15 mouse cellular contexts compared by ENCODE assay signal in the genomic region with DNA sequence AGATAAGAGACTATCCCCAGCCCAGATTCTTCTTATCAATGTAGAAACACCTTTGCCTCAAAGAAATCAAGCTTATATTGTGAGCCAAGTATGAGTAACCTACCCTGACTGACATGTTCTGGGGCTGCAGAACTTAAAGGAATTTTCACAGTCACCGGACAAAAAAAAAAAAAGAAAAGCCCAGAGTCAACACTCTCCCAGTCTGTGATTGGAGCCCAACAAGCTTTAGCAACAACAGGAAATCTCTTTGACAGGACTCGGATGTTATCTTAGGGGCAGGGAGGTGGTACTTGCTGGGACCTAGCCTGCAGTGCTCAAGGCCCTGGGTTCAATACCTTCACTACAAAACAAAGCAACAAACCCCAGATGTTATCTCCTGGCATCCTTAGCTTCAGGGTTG.
"Had no signal": no experiment of that assay in that cellular context is flagged by ENCODE, and none has a peak within 500 bp of the region (broad histone marks: within the 10 kb centered on the region; RNA-seq: fewer than 3 reads in every experiment).

No protein-coding gene starts in this region.

- H3K9me3 ChIP-seq: limb, embryonic 13.5 days; midbrain, embryonic 10.5 days; neural tube, embryonic 15.5 days had no signal

- H3K27ac ChIP-seq: limb, embryonic 13.5 days; liver, embryonic 14.5 days; midbrain, embryonic 10.5 days; neural tube, embryonic 15.5 days; stomach, postnatal 0 days had no signal

- H3K36me3 ChIP-seq: limb, embryonic 13.5 days; midbrain, embryonic 10.5 days; neural tube, embryonic 15.5 days had no signal

- H3K9ac ChIP-seq: limb, embryonic 13.5 days; liver, embryonic 14.5 days; neural tube, embryonic 15.5 days had no signal

- H3K4me2 ChIP-seq: limb, embryonic 13.5 days; neural tube, embryonic 15.5 days had no signal

- H3K4me3 ChIP-seq: limb, embryonic 13.5 days; midbrain, embryonic 10.5 days; myocyte; neural tube, embryonic 15.5 days had no signal

- DNase-seq: kidney, adult 11 months; kidney, postnatal 14 days; left cerebral cortex, postnatal 4 days; lung, adult 2 months; lung, postnatal 14 days; midbrain, embryonic 14.5 days; right cerebral cortex, adult 18-20 months; right cerebral cortex, postnatal 25 days; thymus, postnatal 4 days had no signal
